Mouse (Mus musculus) right cerebral cortex, adult 18-20 months (tissue): ENCODE results near the gene Ckm.
A peak's percentile ranks its signal among the peaks of the same experiment; 100 is the strongest.

ENCODE experiments used
- DNase-seq: peaks from one replicate; pipeline ENCODE4 v3.0.0; 2022; ENCODE audit warnings: mixed read lengths

Ckm gene

DNA sequence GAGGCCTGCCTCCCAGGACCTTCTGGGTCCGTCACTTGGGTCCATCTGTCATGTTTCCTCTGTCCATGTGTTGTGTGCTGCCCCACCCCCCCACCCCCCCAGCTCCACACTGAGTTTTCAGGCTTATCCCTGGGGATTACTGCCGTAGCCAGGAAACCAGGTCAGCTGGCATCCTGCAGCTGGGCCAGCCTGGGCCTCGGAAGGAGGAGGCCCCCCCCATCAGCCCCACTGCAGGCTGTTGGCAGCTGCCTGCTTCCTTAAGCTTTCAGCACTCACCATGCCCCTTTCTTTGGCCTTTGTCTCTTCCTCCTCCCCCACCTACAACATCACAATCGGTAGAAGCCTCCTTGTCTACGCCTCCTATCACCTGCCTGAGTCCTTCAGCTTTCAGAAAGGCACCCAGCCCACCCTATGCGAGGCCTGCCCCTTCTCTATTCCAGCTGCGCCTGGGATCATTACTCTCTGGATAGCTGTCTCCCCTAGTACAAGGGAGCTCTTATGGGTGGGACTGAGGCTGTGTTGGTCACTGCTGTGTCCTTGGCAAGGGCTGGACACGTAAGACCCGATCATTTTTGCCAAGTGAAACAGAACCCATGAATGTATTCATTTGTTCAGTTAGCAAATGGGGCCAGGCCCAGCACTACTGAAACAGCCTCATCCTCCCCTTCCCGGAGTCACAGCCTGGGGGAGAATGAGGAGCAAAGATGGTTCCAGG lies 15.7 kb upstream of the Ckm start:
- no peak for DNase-seq

GRCm38 (mm10) chr7:19394484-19394883 lies 10.1 kb upstream of the Ckm start:
- no peak for DNase-seq

- no peak for DNase-seq
Observed at GRCm38 (mm10) chr7:19399496-19400280, 4.9 kb upstream of the Ckm start.

GRCm38 (mm10) chr7:19400946-19401345 lies 3.6 kb upstream of the Ckm start:
- no peak for DNase-seq

- DNase-seq = no peak
Observed at GRCm38 (mm10) chr7:19402535-19403112, 2.0 kb upstream of the Ckm start.

DNA sequence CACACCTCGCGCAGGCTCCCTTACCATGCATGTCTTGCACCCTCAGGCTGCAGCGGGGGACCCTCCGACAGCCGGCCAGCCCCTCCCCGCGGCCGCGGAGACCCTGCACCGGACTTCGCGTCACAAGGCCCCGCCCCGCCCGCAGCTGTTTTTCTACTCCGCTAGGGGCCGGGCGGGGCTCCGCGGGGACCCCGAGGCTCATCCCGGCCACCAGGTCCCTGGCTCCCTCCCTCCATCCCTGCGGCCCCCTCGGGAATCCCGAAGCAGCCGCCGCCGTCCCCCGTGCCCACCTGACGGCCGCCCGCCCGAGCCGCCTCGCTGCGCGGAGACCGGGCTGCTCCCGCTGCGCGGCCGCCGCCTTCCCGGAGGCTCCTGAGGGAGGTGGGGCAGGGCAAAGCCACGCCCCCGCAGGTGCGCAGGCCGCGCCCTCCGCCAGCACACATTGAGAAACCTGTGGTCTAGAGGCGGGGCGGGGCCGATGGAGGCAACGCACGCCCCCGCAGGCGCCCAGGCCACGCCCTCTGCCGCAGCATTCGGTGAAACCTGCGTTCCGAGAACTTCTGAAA lies 762 bp upstream of the Ckm start, which contains the start of gene Klc3:
Gene Klc3, minus strand, starts transcription at position 374 of the 566 bp plus-strand sequence.
- DNase-seq = no peak

GRCm38 (mm10) chr7:19405417-19405816 lies 841 bp downstream of the Ckm start:
- peak; percentile 64 for DNase-seq

GRCm38 (mm10) chr7:19409753-19410152 lies 5.2 kb downstream of the Ckm start:
- no peak for DNase-seq

DNA sequence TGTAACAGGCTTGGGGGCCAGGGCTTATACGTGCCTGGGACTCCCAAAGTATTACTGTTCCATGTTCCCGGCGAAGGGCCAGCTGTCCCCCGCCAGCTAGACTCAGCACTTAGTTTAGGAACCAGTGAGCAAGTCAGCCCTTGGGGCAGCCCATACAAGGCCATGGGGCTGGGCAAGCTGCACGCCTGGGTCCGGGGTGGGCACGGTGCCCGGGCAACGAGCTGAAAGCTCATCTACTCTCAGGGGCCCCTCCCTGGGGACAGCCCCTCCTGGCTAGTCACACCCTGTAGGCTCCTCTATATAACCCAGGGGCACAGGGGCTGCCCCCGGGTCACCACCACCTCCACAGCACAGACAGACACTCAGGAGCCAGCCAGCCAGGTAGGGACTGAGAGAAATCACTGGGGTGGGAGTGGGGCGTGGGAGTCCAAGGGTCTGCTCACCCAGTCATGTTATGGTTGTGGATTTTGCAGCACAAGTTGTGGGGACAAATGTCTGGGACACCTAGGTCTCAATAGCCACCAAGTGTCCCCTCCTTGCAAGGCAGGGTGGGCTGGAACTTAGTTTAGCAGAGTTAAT lies 6.3 kb downstream of the Ckm start:
- DNase-seq = no peak

GRCm38 (mm10) chr7:19411783-19412182 lies 7.2 kb downstream of the Ckm start:
- DNase-seq = no peak

GRCm38 (mm10) chr7:19413525-19413924 lies 8.9 kb downstream of the Ckm start:
- no peak for DNase-seq

- DNase-seq = no peak
Observed at GRCm38 (mm10) chr7:19416590-19416989, 12.0 kb downstream of the Ckm start.

GRCm38 (mm10) chr7:19420121-19420520 lies 15.5 kb downstream of the Ckm start:
- DNase-seq = no peak

DNA sequence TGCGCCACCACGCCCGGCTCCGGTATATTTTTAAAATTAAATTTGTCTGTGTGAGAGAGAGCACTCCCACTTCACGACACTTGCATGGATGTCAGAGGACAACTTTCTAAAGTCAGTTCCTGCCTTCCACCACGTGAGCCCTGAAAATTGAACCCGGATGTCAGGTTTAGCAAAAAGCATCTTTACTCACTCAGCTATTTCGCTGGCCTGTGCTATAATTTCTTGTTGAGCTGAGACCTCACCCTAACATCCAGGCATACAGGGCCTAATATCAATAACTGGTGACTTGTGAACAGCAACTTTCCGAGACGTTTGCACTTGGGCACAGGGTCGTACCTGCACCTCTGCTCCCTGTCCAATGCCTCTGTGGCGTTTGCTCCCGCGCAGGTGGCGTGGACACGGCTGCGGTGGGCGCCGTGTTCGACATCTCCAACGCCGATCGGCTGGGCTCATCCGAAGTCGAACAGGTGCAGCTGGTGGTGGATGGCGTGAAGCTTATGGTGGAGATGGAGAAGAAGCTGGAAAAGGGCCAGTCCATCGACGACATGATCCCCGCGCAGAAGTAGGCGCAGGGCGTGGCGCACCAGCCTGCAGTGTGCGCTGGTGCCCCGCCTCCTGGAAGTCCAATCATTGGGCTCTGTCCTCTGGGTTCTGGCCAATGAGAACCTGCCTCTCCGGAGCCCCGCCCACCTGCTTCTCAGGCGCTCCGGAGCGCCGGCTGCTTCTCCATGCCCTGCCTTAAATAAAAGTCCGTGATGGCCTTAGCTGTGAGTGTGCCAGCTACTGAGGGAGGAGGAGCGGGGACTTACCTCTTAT lies 16.5 kb downstream of the Ckm start:
- peak; percentile 95 for DNase-seq

- no peak for DNase-seq
Observed at GRCm38 (mm10) chr7:19423083-19423482, 18.5 kb downstream of the Ckm start.

DNA sequence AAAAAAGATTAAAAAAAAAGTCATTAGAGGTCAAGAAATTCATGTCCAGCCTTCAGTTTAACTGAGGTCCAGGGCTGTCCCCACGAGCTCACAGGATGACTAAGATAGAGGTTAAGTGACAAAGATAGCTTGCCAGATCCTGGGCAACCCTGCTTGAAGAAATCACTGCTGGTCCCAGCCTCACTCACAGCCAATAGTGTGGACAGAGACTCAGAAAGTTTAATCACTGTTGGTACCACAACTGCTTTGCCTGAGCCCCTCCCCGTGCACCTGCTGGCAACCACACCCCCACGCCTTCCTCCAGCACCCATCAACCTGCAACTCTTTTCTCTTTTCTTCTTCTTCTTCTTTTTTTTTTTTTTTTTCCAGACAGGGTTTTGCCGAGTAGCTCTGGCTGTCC lies 19.5 kb downstream of the Ckm start:
- no peak for DNase-seq

DNA sequence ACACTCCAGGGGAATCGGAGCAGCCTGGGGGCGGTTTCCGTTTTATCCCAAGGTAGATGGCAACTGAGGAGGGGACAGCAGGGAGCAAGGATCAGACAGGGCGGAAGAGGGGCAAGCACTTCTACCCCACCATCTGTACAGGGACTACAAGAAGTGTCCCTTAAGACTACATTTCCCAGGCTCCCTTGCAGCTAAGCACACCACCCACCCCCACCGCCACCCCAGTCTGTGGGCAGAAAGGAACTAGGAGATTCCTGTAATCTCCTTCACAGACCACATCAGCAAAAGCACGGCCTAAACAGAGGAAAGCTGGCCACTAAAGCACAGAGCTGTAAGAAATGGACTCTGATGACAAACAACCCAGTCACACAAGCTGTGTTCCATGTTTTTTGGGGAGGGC lies 21.8 kb downstream of the Ckm start:
- peak; percentile 60 for DNase-seq

DNA sequence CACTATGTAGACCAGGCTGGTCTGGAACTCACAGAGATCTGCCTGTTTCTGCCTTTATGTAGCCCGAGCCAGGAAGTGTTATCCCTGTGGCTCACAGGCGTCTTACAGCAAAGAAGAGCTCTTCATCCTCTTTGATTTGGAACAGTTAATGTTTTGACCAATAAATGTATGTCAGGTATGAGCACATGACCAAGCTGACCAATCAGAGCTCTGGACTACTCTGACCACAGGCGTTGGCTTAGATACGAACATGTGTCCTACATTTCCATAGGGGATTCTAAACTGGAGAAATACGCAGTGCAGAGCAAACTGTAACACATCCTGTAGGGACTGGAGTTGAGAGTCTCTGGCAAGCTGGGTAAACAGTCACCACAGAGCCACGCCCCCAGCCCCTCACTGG lies 22.3 kb downstream of the Ckm start:
- no peak for DNase-seq

- DNase-seq = no peak
Observed at GRCm38 (mm10) chr7:19427999-19428650, 23.5 kb downstream of the Ckm start.

DNA sequence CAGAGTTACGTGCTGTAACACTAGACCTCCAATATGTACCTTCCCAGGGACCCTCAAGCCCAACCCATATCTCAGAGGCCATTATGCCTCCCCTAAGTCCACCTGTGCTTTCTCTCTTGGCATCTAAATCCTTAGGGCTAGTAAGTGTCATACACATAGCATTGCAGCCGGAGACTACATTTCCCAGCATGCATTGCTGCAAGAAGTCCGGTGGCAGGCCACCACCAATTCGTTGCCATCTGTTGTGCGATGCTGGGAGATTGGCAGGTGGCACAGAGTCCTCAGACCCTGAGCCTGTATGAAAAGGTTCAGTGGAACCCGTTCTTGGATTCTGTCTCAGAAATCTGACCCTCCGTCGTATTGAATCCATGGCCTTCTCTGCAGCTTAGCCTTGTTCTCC lies 25.1 kb downstream of the Ckm start:
- DNase-seq = no peak

DNA sequence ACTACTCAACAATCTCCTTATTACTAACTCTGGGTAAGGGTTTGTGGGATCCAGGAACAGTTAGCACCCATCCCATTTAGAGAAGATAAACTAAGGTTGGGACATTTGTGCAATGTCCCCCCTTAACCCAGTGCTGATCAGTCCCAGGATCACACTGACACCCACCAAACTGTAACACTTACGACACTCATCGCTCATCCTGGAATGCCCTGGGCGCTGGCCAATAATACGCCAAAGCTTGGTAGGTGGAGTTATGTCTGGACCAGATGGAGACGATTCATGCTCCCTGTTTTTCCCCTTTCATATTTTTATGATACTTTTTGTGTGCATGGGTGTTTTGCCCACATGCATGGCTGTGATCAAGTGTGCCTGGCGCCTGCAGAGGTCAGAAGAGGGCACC lies 25.8 kb downstream of the Ckm start:
- no peak for DNase-seq

DNA sequence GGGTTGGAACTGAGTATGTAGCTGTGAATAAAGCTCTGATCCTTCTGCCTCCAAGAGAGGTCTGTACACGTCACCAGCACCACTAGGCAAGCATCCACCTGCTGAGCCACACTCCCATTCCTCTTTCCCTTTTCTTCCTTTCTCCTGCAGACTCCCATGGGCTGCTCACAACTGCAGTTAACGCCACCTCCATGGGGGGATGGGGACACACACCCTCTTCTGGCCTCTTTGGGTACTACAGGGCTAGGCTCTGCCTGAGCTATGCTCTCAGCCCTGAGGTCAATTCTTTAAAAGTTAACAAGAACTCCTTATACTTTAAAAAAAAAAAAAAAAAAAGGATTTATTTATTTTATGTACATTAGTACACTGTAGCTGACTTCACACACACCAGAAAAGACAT lies 27.9 kb downstream of the Ckm start:
- DNase-seq = no peak
